Mouse (Mus musculus): ENCODE measurements around the gene Napb. TPM values are rescaled to one million over a fixed set of nuclear protein-coding genes. Genes with fewer than 3 reads are reported as not detected.

The Napb gene
- polyA plus RNA-seq, 1 experiment from 2014 or later, result 4.6 TPM

DNA sequence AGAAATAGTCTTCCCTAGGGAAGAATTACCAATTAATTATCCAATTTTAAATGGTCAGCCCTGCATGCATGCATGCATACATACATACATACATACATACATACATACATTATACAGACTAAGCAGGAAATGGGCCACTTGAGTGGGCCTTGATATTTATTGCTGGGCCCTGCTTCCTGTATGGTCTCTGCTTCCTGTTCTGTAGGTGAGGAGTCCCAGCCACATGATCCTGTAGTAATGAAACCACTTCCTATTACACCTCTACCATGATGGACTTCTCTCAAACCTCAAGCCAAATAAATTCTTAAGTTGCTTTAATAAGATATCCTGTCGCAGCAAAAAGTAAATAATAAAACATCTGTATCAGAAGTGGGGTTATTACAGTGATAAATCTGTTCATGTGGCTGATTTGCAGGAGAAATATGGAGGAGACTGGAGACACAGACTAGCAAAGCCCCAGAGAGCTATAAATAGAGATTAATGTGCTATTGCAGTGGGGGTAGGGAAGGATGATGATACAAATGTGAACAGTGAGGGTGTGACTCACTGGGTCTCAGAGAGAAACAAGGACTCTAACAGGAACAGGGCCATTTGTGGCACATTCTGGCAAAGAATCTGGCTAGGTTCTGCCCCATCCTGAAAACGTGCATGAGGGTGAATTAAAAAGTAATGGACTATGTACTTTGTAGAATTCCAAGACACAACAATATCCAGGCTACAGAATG lies 12.8 kb downstream of the Napb start:
- no peaks in the 10 kb centered on the region for H3K9me3 ChIP-seq
- no peak overlapping the region for H3K9ac ChIP-seq
- no peak for ATAC-seq (ENCODE audit: low FRiP score, low read depth)
- no peaks in the 10 kb centered on the region for H3K27me3 ChIP-seq
- no peak overlapping the region for H3K4me3 ChIP-seq
- no peak overlapping the region for H3K27ac ChIP-seq
- WGBS, result 69% methylated on average over 2 of the region's 2 CpGs
- no peaks in the 10 kb centered on the region for H3K4me1 ChIP-seq
- no peak overlapping the region for H3K4me2 ChIP-seq (replicated peaks)
- peaks cover 6% of the 10 kb centered on the region; the same call in 1 of the 2 replicates for H3K36me3 ChIP-seq

DNA sequence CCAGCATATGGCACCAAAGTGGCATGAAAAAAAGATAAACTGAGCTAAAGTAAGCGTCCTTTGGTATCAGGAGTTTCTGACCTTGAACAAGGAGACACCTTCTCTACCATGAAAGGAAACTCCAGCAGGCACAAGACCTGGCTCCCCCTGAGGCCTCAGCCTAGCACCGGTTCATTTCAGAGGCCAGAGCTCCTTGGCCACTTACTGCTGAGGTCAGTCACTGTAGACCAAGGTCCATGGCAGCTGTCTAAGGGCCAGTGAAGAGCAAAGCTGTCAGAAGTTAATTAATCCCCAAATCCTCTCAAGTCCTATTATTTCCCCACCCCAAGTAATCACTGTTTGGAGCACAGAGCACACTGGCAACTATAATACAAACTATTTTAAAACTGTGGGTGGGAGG lies 15.2 kb downstream of the Napb start:
- Histone ChIP-seq H3K9ac (no peak overlapping the region), H3K9me3 (no peaks in the 10 kb centered on the region), H3K4me1 (no peaks in the 10 kb centered on the region), H3K27me3 (no peaks in the 10 kb centered on the region), H3K4me3 (no peak overlapping the region), H3K4me2 (replicated peaks) (no peak overlapping the region), H3K27ac (no peak overlapping the region), H3K36me3 (peaks cover 6% of the 10 kb centered on the region; the same call in 1 of the 2 replicates)
- no peak for ATAC-seq (ENCODE audit: low FRiP score, low read depth)
- WGBS, result 93% methylated on average over 2 of the region's 2 CpGs

GRCm38 (mm10) chr2:148712326-148712725 lies 19.9 kb downstream of the Napb start:
- Histone ChIP-seq H3K9ac (no peak overlapping the region), H3K4me1 (no peaks in the 10 kb centered on the region), H3K9me3 (no peaks in the 10 kb centered on the region), H3K27ac (no peak overlapping the region), H3K4me2 (replicated peaks) (no peak overlapping the region), H3K4me3 (no peak overlapping the region), H3K36me3 (peaks cover 26% of the 10 kb centered on the region), H3K27me3 (no peaks in the 10 kb centered on the region)
- ATAC-seq (ENCODE audit: low FRiP score, low read depth), result no peak
- WGBS, result 70% methylated on average over 3 of the region's 3 CpGs

DNA sequence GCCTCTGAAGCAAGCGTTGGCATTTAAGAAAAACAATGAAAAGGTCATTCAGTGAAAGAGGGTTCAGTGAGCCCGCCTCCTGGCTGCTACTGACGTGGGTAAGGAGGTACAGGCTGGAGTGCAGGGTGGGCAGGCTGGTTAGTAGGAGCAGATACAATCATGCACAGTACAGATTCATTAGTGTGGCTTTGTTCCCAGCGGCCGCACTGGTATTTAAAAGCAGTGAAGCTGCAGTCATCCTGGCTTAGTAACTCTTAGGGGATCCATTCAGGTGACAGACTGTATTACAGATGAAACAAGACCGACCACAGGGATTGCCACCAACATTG lies 25.1 kb downstream of the Napb start:
- no peak overlapping the region for H3K4me2 ChIP-seq (replicated peaks)
- no peak for ATAC-seq (ENCODE audit: low FRiP score, low read depth)
- WGBS, result 87% methylated on average over 6 of the region's 6 CpGs
- no peaks in the 10 kb centered on the region for H3K9me3 ChIP-seq
- no peak overlapping the region for H3K9ac ChIP-seq
- H3K36me3 ChIP-seq, result peaks cover 44% of the 10 kb centered on the region
- no peaks in the 10 kb centered on the region for H3K4me1 ChIP-seq
- no peak overlapping the region for H3K4me3 ChIP-seq
- no peaks in the 10 kb centered on the region for H3K27me3 ChIP-seq
- no peak overlapping the region for H3K27ac ChIP-seq

DNA sequence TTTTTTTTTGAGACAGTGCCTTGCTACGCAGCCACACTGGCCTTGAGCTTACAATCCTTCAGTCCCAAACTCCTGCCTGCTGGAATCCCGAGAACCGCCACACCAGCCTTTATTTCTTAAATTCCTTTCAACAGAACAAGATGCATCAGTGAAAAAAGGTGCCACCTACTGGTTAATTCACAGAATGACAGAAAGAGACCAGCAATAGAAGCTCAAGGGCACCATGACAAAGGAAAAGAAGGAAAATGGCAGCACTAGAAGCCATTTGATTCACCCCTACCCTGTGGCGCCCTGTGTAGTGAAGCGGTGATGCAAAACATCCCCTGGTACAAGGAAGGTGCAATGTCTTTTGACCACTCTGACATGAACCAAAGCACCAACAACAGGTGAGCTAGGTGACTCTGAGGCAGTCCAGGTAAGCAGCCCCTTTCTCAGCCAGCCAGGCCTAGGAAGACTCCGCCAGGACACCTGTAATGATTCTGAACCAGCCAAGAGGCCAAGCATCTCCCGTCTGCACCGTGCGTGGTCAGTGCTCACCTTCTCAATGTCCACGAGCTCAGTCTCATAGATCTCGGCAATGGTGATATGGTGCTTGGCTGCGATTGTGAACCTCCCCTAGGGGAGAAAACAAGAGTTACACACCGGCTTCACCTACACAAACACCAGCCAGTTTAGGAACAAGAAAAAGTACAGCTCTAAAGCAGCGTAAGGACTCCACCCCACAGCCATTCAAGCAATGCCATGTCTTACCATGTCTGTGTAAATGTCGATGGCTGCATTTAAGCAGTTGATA lies 25.7 kb downstream of the Napb start:
- H3K27ac ChIP-seq, result no peak overlapping the region
- no peak overlapping the region for H3K4me3 ChIP-seq
- H3K27me3 ChIP-seq, result no peaks in the 10 kb centered on the region
- H3K9me3 ChIP-seq, result no peaks in the 10 kb centered on the region
- 83% methylated on average over 15 of the region's 15 CpGs for WGBS
- ATAC-seq (ENCODE audit: low FRiP score, low read depth), result no peak
- H3K9ac ChIP-seq, result no peak overlapping the region
- H3K36me3 ChIP-seq, result peaks cover 43% of the 10 kb centered on the region
- no peak overlapping the region for H3K4me2 ChIP-seq (replicated peaks)
- H3K4me1 ChIP-seq, result no peaks in the 10 kb centered on the region

DNA sequence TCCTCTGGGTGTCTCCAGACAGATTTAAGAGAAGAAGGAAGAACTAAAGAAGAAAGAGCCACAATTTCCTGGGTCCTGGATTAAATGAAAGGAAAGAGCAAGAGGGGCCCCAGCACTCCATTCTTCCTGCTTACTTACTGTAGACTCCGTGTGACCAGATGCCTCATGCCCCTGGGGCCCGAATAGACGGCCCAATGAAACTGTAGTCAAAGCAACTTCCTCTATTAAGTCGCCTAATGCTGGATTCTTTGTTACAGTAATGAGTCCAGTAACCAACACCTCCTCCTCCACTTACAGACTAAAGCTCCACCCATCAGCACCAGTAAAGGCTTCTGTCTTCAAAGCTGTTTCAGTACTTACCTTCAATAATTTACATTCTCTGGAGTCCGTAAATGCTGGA lies 33.7 kb downstream of the Napb start:
- H3K9me3 ChIP-seq, result no peaks in the 10 kb centered on the region
- no peak overlapping the region for H3K4me3 ChIP-seq
- H3K4me1 ChIP-seq, result no peaks in the 10 kb centered on the region; the same call in 1 of the 2 replicates
- H3K36me3 ChIP-seq, result peaks cover 68% of the 10 kb centered on the region
- no peak overlapping the region for H3K27ac ChIP-seq
- H3K27me3 ChIP-seq, result no peaks in the 10 kb centered on the region
- no peak for ATAC-seq (ENCODE audit: low FRiP score, low read depth)
- no peak overlapping the region for H3K9ac ChIP-seq
- 52% methylated on average over 5 of the region's 5 CpGs for WGBS
- no peak overlapping the region for H3K4me2 ChIP-seq (replicated peaks)

DNA sequence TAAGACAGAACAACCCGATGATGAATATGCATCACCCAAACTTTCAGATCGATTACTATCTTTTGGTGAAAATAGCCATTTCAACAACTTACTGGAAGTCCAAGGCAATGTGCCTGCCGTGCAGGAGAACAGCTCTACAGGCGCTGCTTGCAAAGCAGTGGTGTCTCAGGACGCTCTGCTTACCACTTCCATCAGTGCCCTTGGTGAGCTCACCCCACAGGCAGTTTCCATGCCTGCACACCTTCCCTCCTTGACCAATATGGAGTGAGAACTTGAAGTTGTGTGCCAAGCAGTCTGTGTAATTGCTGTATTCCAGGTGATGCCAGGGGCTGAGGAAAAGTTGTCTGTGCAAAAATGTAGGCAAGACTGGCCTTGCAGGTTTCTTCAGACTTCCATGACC lies 41.5 kb downstream of the Napb start:
- Histone ChIP-seq H3K4me2 (replicated peaks) (no peak overlapping the region), H3K36me3 (peaks cover 89% of the 10 kb centered on the region), H3K27me3 (no peaks in the 10 kb centered on the region), H3K9ac (no peak overlapping the region), H3K9me3 (no peaks in the 10 kb centered on the region), H3K27ac (no peak overlapping the region), H3K4me1 (no peaks in the 10 kb centered on the region; the same call in 1 of the 2 replicates), H3K4me3 (no peak overlapping the region)
- ATAC-seq (ENCODE audit: low FRiP score, low read depth), result no peak
- WGBS, result 95% methylated on average over 5 of the region's 5 CpGs

DNA sequence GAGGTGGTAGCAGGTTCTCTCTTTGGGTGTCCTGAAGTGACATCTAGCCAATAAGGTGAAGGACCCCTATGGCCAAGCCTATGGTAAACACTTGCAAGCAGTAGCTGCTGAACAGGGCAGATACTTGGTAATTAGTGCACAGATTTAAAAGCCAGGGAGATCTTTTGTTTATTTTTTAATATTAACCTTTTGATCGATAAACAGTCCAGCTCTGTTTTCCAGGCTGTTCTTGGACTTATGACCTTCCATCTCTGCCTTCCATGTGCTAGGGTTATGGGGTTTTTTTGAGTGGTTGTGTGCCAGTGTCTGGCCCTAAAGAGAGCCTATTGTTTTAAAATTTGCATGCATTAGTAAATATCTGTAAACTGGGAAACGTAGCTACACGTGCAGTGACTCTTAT lies 42.0 kb downstream of the Napb start:
- peaks cover 89% of the 10 kb centered on the region for H3K36me3 ChIP-seq
- H3K9ac ChIP-seq, result no peak overlapping the region
- no peak overlapping the region for H3K4me2 ChIP-seq (replicated peaks)
- WGBS, result 91% methylated on average over 3 of the region's 3 CpGs
- no peaks in the 10 kb centered on the region for H3K9me3 ChIP-seq
- ATAC-seq (ENCODE audit: low FRiP score, low read depth), result no peak
- H3K27me3 ChIP-seq, result no peaks in the 10 kb centered on the region
- H3K4me3 ChIP-seq, result no peak overlapping the region
- H3K4me1 ChIP-seq, result no peaks in the 10 kb centered on the region; the same call in 1 of the 2 replicates
- no peak overlapping the region for H3K27ac ChIP-seq

DNA sequence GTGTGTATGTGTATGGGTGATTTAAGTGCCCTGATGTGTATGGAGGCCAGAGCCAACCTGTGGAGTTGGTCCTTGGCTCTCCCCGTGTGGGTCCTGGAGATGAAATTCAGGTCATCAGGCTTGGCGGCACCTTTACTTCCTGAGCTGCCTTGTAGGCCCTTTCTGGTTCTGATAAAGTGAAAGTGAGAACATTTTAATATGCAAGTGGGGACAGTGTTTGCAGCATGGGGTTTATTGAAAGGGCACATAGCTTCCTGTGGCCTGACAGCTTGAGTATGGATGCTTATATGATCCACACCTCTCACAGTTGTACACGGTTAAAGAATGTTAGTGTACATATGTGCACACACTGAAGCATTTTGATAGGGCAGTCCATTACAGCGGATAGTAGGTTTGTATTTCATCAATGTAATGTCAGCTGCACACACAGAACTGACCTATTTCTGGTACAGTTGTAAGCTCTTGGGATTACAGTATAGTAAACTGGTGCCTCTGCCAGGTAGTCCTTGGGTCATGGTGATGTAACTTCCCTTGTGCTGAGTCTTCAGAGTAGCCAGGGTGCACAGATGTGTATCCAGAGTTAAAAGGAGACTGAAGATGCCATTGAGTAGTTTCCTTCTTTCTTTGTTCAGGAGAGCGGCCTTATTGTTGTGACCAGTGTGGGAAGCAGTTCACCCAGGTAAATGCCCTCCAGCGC lies 42.7 kb downstream of the Napb start:
- WGBS, result 89% methylated on average over 6 of the region's 6 CpGs
- ATAC-seq (ENCODE audit: low FRiP score, low read depth), result no peak

GRCm38 (mm10) chr2:148687971-148688370 lies 44.3 kb downstream of the Napb start:
- Histone ChIP-seq H3K4me3 (no peak overlapping the region), H3K27me3 (no peaks in the 10 kb centered on the region), H3K36me3 (peaks cover 90% of the 10 kb centered on the region), H3K9ac (no peak overlapping the region), H3K4me1 (no peaks in the 10 kb centered on the region), H3K27ac (no peak overlapping the region), H3K4me2 (replicated peaks) (no peak overlapping the region), H3K9me3 (no peaks in the 10 kb centered on the region)
- no peak for ATAC-seq (ENCODE audit: low FRiP score, low read depth)
- 89% methylated on average over 5 of the region's 5 CpGs for WGBS

More for the DNA sequence above, 42.7 kb downstream of the Napb start:
- no peaks in the 10 kb centered on the region for H3K27me3 ChIP-seq
- no peaks in the 10 kb centered on the region; the same call in 1 of the 2 replicates for H3K4me1 ChIP-seq
- H3K4me2 ChIP-seq (replicated peaks), result no peak overlapping the region
- peaks cover 89% of the 10 kb centered on the region for H3K36me3 ChIP-seq
- H3K9me3 ChIP-seq, result no peaks in the 10 kb centered on the region
- H3K27ac ChIP-seq, result no peak overlapping the region
- H3K9ac ChIP-seq, result no peak overlapping the region
- no peak overlapping the region for H3K4me3 ChIP-seq

- Histone ChIP-seq H3K4me3 (no peak overlapping the region), H3K36me3 (peaks cover 82% of the 10 kb centered on the region), H3K4me2 (replicated peaks) (no peak overlapping the region), H3K9ac (no peak overlapping the region), H3K27ac (no peak overlapping the region), H3K27me3 (no peaks in the 10 kb centered on the region), H3K4me1 (peaks cover 6% of the 10 kb centered on the region), H3K9me3 (no peaks in the 10 kb centered on the region)
- 98% methylated on average over 1 of the region's 1 CpGs for WGBS
- ATAC-seq (ENCODE audit: low FRiP score, low read depth), result no peak
Measured at GRCm38 (mm10) chr2:148686862-148687261, 45.4 kb downstream of the Napb start.

DNA sequence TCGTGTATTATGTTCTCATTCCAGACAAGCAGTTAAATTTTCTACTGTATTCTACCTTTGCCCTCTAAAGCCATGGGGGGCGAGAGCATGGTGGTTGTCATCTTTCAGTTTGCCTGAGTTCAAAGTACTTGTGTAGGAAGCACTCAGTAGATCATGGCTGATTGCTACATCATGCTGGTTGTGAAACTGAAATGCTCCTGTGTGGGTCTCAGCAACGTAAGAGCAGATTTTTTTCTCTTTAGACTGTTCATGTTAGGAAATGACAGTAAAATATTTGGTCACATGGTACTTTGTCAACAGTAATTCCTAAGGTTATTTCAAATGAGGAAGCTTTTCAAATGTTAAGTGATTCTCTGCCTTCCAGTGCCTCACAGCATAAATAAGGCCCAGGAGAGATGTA lies 46.6 kb downstream of the Napb start:
- Histone ChIP-seq H3K9ac (no peak overlapping the region), H3K36me3 (peaks cover 70% of the 10 kb centered on the region), H3K4me3 (no peak overlapping the region), H3K27me3 (no peaks in the 10 kb centered on the region), H3K27ac (no peak overlapping the region), H3K9me3 (no peaks in the 10 kb centered on the region), H3K4me2 (replicated peaks) (no peak overlapping the region), H3K4me1 (peaks cover 11% of the 10 kb centered on the region)
- no peak for ATAC-seq (ENCODE audit: low FRiP score, low read depth)
- 91% methylated on average over 3 of the region's 3 CpGs for WGBS

Measured in limb, embryonic 13.5 days (tissue).